8 mouse cellular contexts compared by ENCODE assay signal in genomic region chr7:141465388-141466044, GRCm38 (mm10). TPM values are rescaled to one million over a fixed set of nuclear protein-coding genes. Genes with fewer than 3 reads are reported as not detected.
A peak's percentile ranks its signal among the peaks of the same experiment; 100 is the strongest.
DNase-seq lines count a peak whose midpoint lies in the region; ATAC-seq lines count a peak whose summit lies in the region.

No protein-coding gene starts in this region.

- peaks cover 15% of the 10 kb centered on the region for H3K36me3 ChIP-seq in limb, embryonic 13.5 days

- H3K9me3 ChIP-seq in limb, embryonic 13.5 days: no peaks in the 10 kb centered on the region

- H3K27ac ChIP-seq in brown adipose tissue, adult 24 weeks (replicated peaks; ENCODE audit: low read depth, low read length): no peak overlapping the region; the same call in 1 of the 2 replicates
- H3K27ac ChIP-seq in limb, embryonic 13.5 days: peak overlapping the region; percentile 39; the same call in 1 of the 2 replicates

- H3K4me2 ChIP-seq in limb, embryonic 13.5 days (replicated peaks): peak overlapping the region; percentile 60

- H3K9ac ChIP-seq in limb, embryonic 13.5 days: peak overlapping the region; percentile 61; the same call in 1 of the 2 replicates

- peak; percentile 54 for DNase-seq in gastrocnemius, postnatal 14 days
- no peak for DNase-seq in gastrocnemius, adult 18-20 months (ENCODE audit: low spot score)
- peak; percentile 74 for DNase-seq in 3134 (ENCODE audit: extremely low read depth, insufficient read length, low spot score)
- no peak for DNase-seq in ovary, postnatal 36 days (ENCODE audit: low spot score)
- no peak for DNase-seq in layer of hippocampus, postnatal 14 days (ENCODE audit: low spot score in 2 of 2)

- intact Hi-C loops in gastrocnemius, postnatal 14 days (cut with DNase I; ENCODE audit: low total_unique reads): no loop called here

- peaks cover 10% of the 10 kb centered on the region; the same call in 1 of the 2 replicates for H3K4me1 ChIP-seq in brown adipose tissue, adult 24 weeks (ENCODE audit: control insufficient read depth, insufficient read depth, insufficient read length, low read length)
- peaks cover 66% of the 10 kb centered on the region for H3K4me1 ChIP-seq in limb, embryonic 13.5 days

- 17% methylated on average over 10 of the region's 10 CpGs for WGBS in limb, embryonic 13.5 days

- peak overlapping the region; percentile 27 for H3K4me3 ChIP-seq in brown adipose tissue, adult 24 weeks (ENCODE audit: insufficient read depth, low read depth, low read length)
- peak overlapping the region; percentile 33; the same call in 1 of the 2 replicates for H3K4me3 ChIP-seq in limb, embryonic 13.5 days

- ATAC-seq in limb, embryonic 13.5 days (ENCODE audit: low FRiP score, low read depth): no peak
- ATAC-seq in erythroblast, adult 5-6 weeks (replicated peaks; ENCODE audit: low FRiP score, poor library complexity, severe bottlenecking): no peak

- H3K27me3 ChIP-seq in limb, embryonic 13.5 days: peaks cover 59% of the 10 kb centered on the region

RNA-seq across cellular contexts. Expression of gene Cd151, which starts 1.7 kb away (rescaled TPM):
- total RNA-seq in gastrocnemius, postnatal 14 days (2021): 10 to 100 TPM; 79.8 to 82.0 TPM
- 10 to 100 TPM; 82.6 to 90.7 TPM for total RNA-seq in gastrocnemius, adult 18-20 months (2021)
- 223 and 257 TPM in 2 replicates for polyA plus RNA-seq in brown adipose tissue, adult 24 weeks (2012; ENCODE audit: insufficient read depth, insufficient read length, missing spikeins)
- polyA plus RNA-seq in limb, embryonic 13.5 days (2015; fragmentation: Nextera tagmentation; extraction: Ambion mirVana): 12.6 and 14.6 TPM in 2 replicates
- total RNA-seq in erythroblast, adult 5-6 weeks (2015; ENCODE audit: low replicate concordance): 5.2 TPM in 1 of 2 replicates, not detected in the other
- total RNA-seq in erythroblast, adult 5-6 weeks (2017; ENCODE audit: low replicate concordance): 9.5 and 11.0 TPM in 2 replicates
- total RNA-seq in layer of hippocampus, postnatal 14 days (2021): 10 to 100 TPM; 29.5 to 33.8 TPM

RNA-seq across cellular contexts. Expression of gene Cracr2b, which starts 4.6 kb away (rescaled TPM):
- 10 to 100 TPM in 1 of 2 experiments, 1 to 10 TPM in 1; 6.5 to 14.3 TPM for total RNA-seq in gastrocnemius, postnatal 14 days (2021)
- total RNA-seq in gastrocnemius, adult 18-20 months (2021): 1 to 10 TPM; 7.2 to 8.9 TPM
- 9.8 and 11.8 TPM in 2 replicates for polyA plus RNA-seq in brown adipose tissue, adult 24 weeks (2012; ENCODE audit: insufficient read depth, insufficient read length, missing spikeins)
- 13.5 and 14.3 TPM in 2 replicates for polyA plus RNA-seq in limb, embryonic 13.5 days (2015; fragmentation: Nextera tagmentation; extraction: Ambion mirVana)
- 0.77 TPM in 1 of 2 replicates, not detected in the other for total RNA-seq in erythroblast, adult 5-6 weeks (2015; ENCODE audit: low replicate concordance)
- 3.2 TPM in 1 of 2 replicates, not detected in the other for total RNA-seq in erythroblast, adult 5-6 weeks (2017; ENCODE audit: low replicate concordance)
- total RNA-seq in layer of hippocampus, postnatal 14 days (2021): 1 to 10 TPM; 5.5 to 6.6 TPM

RNA-seq across cellular contexts. Expression of gene Polr2l, which starts 9.4 kb away (rescaled TPM):
- 10 to 100 TPM; 47.7 to 49.8 TPM for total RNA-seq in gastrocnemius, postnatal 14 days (2021)
- total RNA-seq in gastrocnemius, adult 18-20 months (2021): 10 to 100 TPM; 62.0 to 64.3 TPM
- 28.8 and 36.4 TPM in 2 replicates for polyA plus RNA-seq in brown adipose tissue, adult 24 weeks (2012; ENCODE audit: insufficient read depth, insufficient read length, missing spikeins)
- 63.4 and 64.3 TPM in 2 replicates for polyA plus RNA-seq in limb, embryonic 13.5 days (2015; fragmentation: Nextera tagmentation; extraction: Ambion mirVana)
- 7.3 and 10.0 TPM in 2 replicates for total RNA-seq in erythroblast, adult 5-6 weeks (2015; ENCODE audit: low replicate concordance)
- 5.4 and 9.5 TPM in 2 replicates for total RNA-seq in erythroblast, adult 5-6 weeks (2017; ENCODE audit: low replicate concordance)
- 10 to 100 TPM; 43.9 to 50.4 TPM for total RNA-seq in layer of hippocampus, postnatal 14 days (2021)

RNA-seq across cellular contexts. Expression of gene Tspan4, which starts 9.5 kb away (rescaled TPM):
- total RNA-seq in gastrocnemius, postnatal 14 days (2021): 10 to 100 TPM; 15.3 TPM
- 1 to 10 TPM; 6.6 to 7.1 TPM for total RNA-seq in gastrocnemius, adult 18-20 months (2021)
- polyA plus RNA-seq in brown adipose tissue, adult 24 weeks (2012; ENCODE audit: insufficient read depth, insufficient read length, missing spikeins): 39.6 and 74.6 TPM in 2 replicates
- 70.5 and 71.2 TPM in 2 replicates for polyA plus RNA-seq in limb, embryonic 13.5 days (2015; fragmentation: Nextera tagmentation; extraction: Ambion mirVana)
- total RNA-seq in erythroblast, adult 5-6 weeks (2015; ENCODE audit: low replicate concordance): 0.58 and 1.7 TPM in 2 replicates
- 2.2 and 7.7 TPM in 2 replicates for total RNA-seq in erythroblast, adult 5-6 weeks (2017; ENCODE audit: low replicate concordance)
- 10 to 100 TPM; 24.5 to 28.7 TPM for total RNA-seq in layer of hippocampus, postnatal 14 days (2021)

RNA-seq across cellular contexts. Expression of gene Pnpla2, which starts 10.5 kb away (rescaled TPM):
- total RNA-seq in gastrocnemius, postnatal 14 days (2021): 100 to 1,000 TPM; 188 to 332 TPM
- 100 to 1,000 TPM; 288 to 309 TPM for total RNA-seq in gastrocnemius, adult 18-20 months (2021)
- polyA plus RNA-seq in brown adipose tissue, adult 24 weeks (2012; ENCODE audit: insufficient read depth, insufficient read length, missing spikeins): 2,152 and 2,404 TPM in 2 replicates
- polyA plus RNA-seq in limb, embryonic 13.5 days (2015; fragmentation: Nextera tagmentation; extraction: Ambion mirVana): 13.9 and 14.7 TPM in 2 replicates
- 10.0 and 11.3 TPM in 2 replicates for total RNA-seq in erythroblast, adult 5-6 weeks (2015; ENCODE audit: low replicate concordance)
- 5.9 and 6.0 TPM in 2 replicates for total RNA-seq in erythroblast, adult 5-6 weeks (2017; ENCODE audit: low replicate concordance)
- total RNA-seq in layer of hippocampus, postnatal 14 days (2021): 10 to 100 TPM; 32.4 to 36.6 TPM

Comparison
In these comparisons a context has a peak if more than half of its experiments do, and no peak if none do; other contexts are left out.
1. DNase-seq: peak in gastrocnemius, postnatal 14 days (single experiment) and 3134 (single experiment); none in gastrocnemius, adult 18-20 months (single experiment), ovary, postnatal 36 days (single experiment) and layer of hippocampus, postnatal 14 days (0 of 2).
2. RNA of gene Polr2l, which starts 9.4 kb away (total RNA-seq): 62.0 to 64.3 TPM in gastrocnemius, adult 18-20 months, 43.9 to 50.4 TPM in layer of hippocampus, postnatal 14 days and 47.7 to 49.8 TPM in gastrocnemius, postnatal 14 days; 5.4 to 10.0 TPM in erythroblast, adult 5-6 weeks; every median in the first group is over 4 times any median in the second.